Mouse (Mus musculus): ENCODE data around the gene 9130230L23Rik. TPM values are rescaled to one million over a fixed set of nuclear protein-coding genes. Genes with fewer than 3 reads are reported as not detected.

Gene 9130230L23Rik
- total and polyA plus RNA-seq, 3 experiments, result 0.22 TPM; not detected in 2

DNA sequence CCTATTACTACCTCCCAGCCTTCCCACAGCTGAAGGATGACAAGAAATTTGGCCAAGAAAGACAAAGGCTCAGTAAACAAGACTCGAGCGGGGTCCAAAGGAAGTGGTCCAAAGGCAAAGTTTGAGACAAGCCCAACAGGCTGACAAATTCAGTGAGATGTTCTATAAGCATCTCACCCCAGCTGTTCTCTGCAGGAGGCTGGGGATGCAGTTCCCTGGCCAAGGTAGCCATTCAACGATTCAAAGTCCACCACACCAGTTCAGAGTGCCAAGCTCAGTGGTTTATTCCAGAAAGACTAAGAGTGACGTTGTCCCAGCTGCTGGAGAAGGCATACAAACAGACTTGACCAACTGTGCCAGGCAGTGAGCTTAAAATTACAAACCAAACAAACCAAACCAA is 73.9 kb downstream of the 9130230L23Rik start:
- DNase-seq (ENCODE audit: low read depth, low spot score), result no peak
- H3K4me3 ChIP-seq (ENCODE audit: control insufficient read depth in 1 of 2, insufficient read depth in 1 of 2, low read depth in 2 of 2, low read length in 2 of 2), result no peak overlapping the region
- H3K27ac ChIP-seq (ENCODE audit: control insufficient read depth, low read depth, low read length), result no peak overlapping the region
- TF ChIP-seq CHD2 (IDR thresholded peaks at IDR 0.05; ENCODE audit: low read length) (no peak), TCF12 (IDR thresholded peaks at IDR 0.05; ENCODE audit: low read depth, low read length) (no peak), USF2 (IDR thresholded peaks at IDR 0.05; ENCODE audit: borderline replicate concordance in 1 of 2, insufficient read depth in 1 of 2, low read depth in 1 of 2, low read length in 2 of 2) (no peak), CHD1 (IDR thresholded peaks at IDR 0.05; ENCODE audit: low read depth, low read length) (no peak), MAZ (IDR thresholded peaks at IDR 0.05; ENCODE audit: low read depth, low read length) (no peak), SMC3 (IDR thresholded peaks at IDR 0.05; ENCODE audit: low read depth, low read length) (no peak), EP300 (IDR thresholded peaks at IDR 0.05; ENCODE audit: low read depth in 1 of 2, low read length in 2 of 2) (no peak), TBP (IDR thresholded peaks at IDR 0.05; ENCODE audit: low read depth, low read length) (no peak), POLR2AphosphoS2 (IDR thresholded peaks at IDR 0.05; ENCODE audit: low read length) (no peak), UBTF (IDR thresholded peaks at IDR 0.05; ENCODE audit: borderline replicate concordance, insufficient read depth, low read depth, low read length) (no peak), GATA1 (IDR thresholded peaks at IDR 0.05; ENCODE audit: low read depth, low read length) (no peak), JUND (IDR thresholded peaks at IDR 0.05; ENCODE audit: low read depth, low read length) (no peak), TAL1 (IDR thresholded peaks at IDR 0.05; ENCODE audit: low read length) (no peak)
- no peaks in the 10 kb centered on the region for H3K36me3 ChIP-seq (ENCODE audit: control insufficient read depth in 1 of 2, insufficient read depth in 2 of 2, low read length in 2 of 2)
- H3K9ac ChIP-seq (ENCODE audit: control insufficient read depth, low read depth, low read length, poor library complexity, severe bottlenecking), result no peak overlapping the region
- no peaks in the 10 kb centered on the region for H3K9me3 ChIP-seq (replicated peaks; ENCODE audit: insufficient read depth, low read length)
- no peaks in the 10 kb centered on the region for H3K27me3 ChIP-seq (ENCODE audit: control insufficient read depth in 1 of 2, insufficient read depth in 2 of 2, low read length in 2 of 2)
- H3K4me1 ChIP-seq (ENCODE audit: control insufficient read depth in 1 of 2, insufficient read depth in 2 of 2, low read length in 2 of 2), result no peaks in the 10 kb centered on the region
- no peaks in the 10 kb centered on the region for H3K79me2 ChIP-seq (ENCODE audit: control insufficient read depth, insufficient read depth, low read length, poor library complexity)

Other genes starting within 250 kb of the 9130230L23Rik start
- 10.1 and 11.4 TPM in 2 replicates for gene N4bp2, start 240.8 kb downstream of the 9130230L23Rik start, total RNA-seq (2012; rRNA removed)
- 10 to 100 TPM; 12.9 to 50.6 TPM for gene N4bp2, start 240.8 kb downstream of the 9130230L23Rik start, polyA plus RNA-seq (2012; ENCODE audit: insufficient read depth in 1 of 2, insufficient read length in 2 of 2, low read depth in 1 of 2, low replicate concordance in 2 of 2, missing spikeins in 1 of 2)
- gene Rhoh, start 143.1 kb downstream of the 9130230L23Rik start, total RNA-seq (2012; rRNA removed), result 0.10 and 0.15 TPM in 2 replicates
- under 1 TPM in 1 of 2 experiments, not detected in 1; 0.31 TPM for gene Rhoh, start 143.1 kb downstream of the 9130230L23Rik start, polyA plus RNA-seq (2012; ENCODE audit: insufficient read depth in 1 of 2, insufficient read length in 2 of 2, low read depth in 1 of 2, low replicate concordance in 2 of 2, missing spikeins in 1 of 2)
- not detected in 2 replicates for gene Chrna9, start 69.4 kb downstream of the 9130230L23Rik start, total RNA-seq (2012; rRNA removed)
- gene Chrna9, start 69.4 kb downstream of the 9130230L23Rik start, polyA plus RNA-seq (2012; ENCODE audit: insufficient read depth in 1 of 2, insufficient read length in 2 of 2, low read depth in 1 of 2, low replicate concordance in 2 of 2, missing spikeins in 1 of 2), result not detected
- gene Rbm47, start 168.8 kb upstream of the 9130230L23Rik start, total RNA-seq (2012; rRNA removed), result not detected in 2 replicates
- gene Rbm47, start 168.8 kb upstream of the 9130230L23Rik start, polyA plus RNA-seq (2012; ENCODE audit: insufficient read depth in 1 of 2, insufficient read length in 2 of 2, low read depth in 1 of 2, low replicate concordance in 2 of 2, missing spikeins in 1 of 2), result not detected

All from MEL (cell line).